Mouse (Mus musculus) liver, embryonic 14.5 days (tissue): Measurements from ENCODE around the gene Coro7. TPM values are rescaled to one million over a fixed set of nuclear protein-coding genes. Genes with fewer than 3 reads are reported as not detected.

Experiments
- ATAC-seq: fragments of 200-750 bp; cut with Nextera tagmentation; 2 replicates; pipeline ENCODE4 v1.8.0; 2017; ENCODE audit warnings: moderate number of reproducible peaks, mild to moderate bottlenecking, moderate library complexity; ENCODE audit not compliant: insufficient read depth
- DNase-seq, 3 experiments: peaks; one replicate each; pipeline ENCODE4 v3.0.0-alpha.2; 2012 to 2013; ENCODE audit warnings: low read depth in 3 of 3, low spot score in 3 of 3
- H3K27ac ChIP-seq: fragments of 300-500 bp; sonication (generic); 2 replicates; pipeline ENCODE4 v1.5.1; 2014; ENCODE audit warnings: moderate library complexity, mild to moderate bottlenecking, control low read depth, inconsistent platforms
- H3K27me3 ChIP-seq: fragments of 300-500 bp; sonication (generic); 2 replicates; pipeline ENCODE4 v1.6.1; 2014; ENCODE audit warnings: mild to moderate bottlenecking, low read length, moderate library complexity; ENCODE audit not compliant: control insufficient read depth, insufficient read depth
- H3K36me3 ChIP-seq: fragments of 300-500 bp; sonication (generic); replicated peaks from 2 replicates; pipeline ENCODE4 v1.6.1; 2014; ENCODE audit warnings: low read depth; ENCODE audit not compliant: control insufficient read depth, insufficient read depth
- H3K4me1 ChIP-seq, 2 experiments: fragments of 200-500 bp in 1 of 2; fragments of 300-500 bp in 1 of 2; sonication (generic) in 1 of 2; replicated peaks; 2 replicates each; pipeline ENCODE4 v1.6.1; 2012 to 2014; ENCODE audit warnings: antibody characterized with exemption in 1 of 2, inconsistent platforms in 1 of 2, low read length in 1 of 2; ENCODE audit not compliant: control insufficient read depth in 2 of 2, insufficient read depth in 2 of 2
- H3K4me2 ChIP-seq: fragments of 300-500 bp; sonication (generic); 2 replicates; pipeline ENCODE4 v1.6.1; 2014; ENCODE audit warnings: low read depth, mild to moderate bottlenecking, control low read depth, moderate library complexity
- H3K4me3 ChIP-seq, 2 experiments: fragments of 200-500 bp in 1 of 2; fragments of 300-500 bp in 1 of 2; sonication (generic) in 1 of 2; 2 replicates each; pipeline ENCODE4 v1.5.1; 2012 to 2014; ENCODE audit warnings: low read depth in 2 of 2, low read length in 2 of 2, mild to moderate bottlenecking in 2 of 2, control low read depth in 1 of 2, inconsistent platforms in 1 of 2, moderate library complexity in 1 of 2; ENCODE audit not compliant: insufficient read depth in 1 of 2
- H3K9ac ChIP-seq: fragments of 300-500 bp; sonication (generic); replicated peaks from 2 replicates; pipeline ENCODE4 v1.6.1; 2014; ENCODE audit warnings: mild to moderate bottlenecking, control low read depth, moderate library complexity
- H3K9me3 ChIP-seq: fragments of 300-500 bp; sonication (generic); 2 replicates; pipeline ENCODE4 v1.6.1; 2016; ENCODE audit warnings: low read length, mixed read lengths; ENCODE audit not compliant: control insufficient read depth
- CTCF ChIP-seq: IDR thresholded peaks from 2 replicates; pipeline ENCODE4 v1.5.1; 2016; ENCODE audit warnings: antibody characterized with exemption, low read depth, control low read depth
- EP300 ChIP-seq: IDR thresholded peaks from 2 replicates; pipeline ENCODE4 v1.6.1; 2016; ENCODE audit warnings: antibody characterized with exemption, low read depth
- WGBS: fragments of 180-500 bp; shearing (Covaris S2); extraction: QIAGEN DNeasy Blood & Tissue Kit; methylation state at CpG from one replicate; pipeline ENCODE4 v1.1.7; 2014; ENCODE audit not compliant: insufficient replicate concordance; 5-methylcytosine and 5-hydroxymethylcytosine counted together
- polyA plus RNA-seq, 2 experiments: library from polyadenylated mRNA; depleted of rRNA in 1 of 2; stranded (reverse) in 1 of 2; unstranded in 1 of 2; fragments of >200 nt; fragmentation: Nextera tagmentation in 1 of 2; extraction: Ambion mirVana in 1 of 2; gene quantifications; 2 replicates each; pipeline versions ENCODE4 v1.2.1 to v1.2.3; 2012 to 2014

Coro7 gene
- polyA plus RNA-seq, 2 experiments, result 5.1 to 10.4 TPM

DNA sequence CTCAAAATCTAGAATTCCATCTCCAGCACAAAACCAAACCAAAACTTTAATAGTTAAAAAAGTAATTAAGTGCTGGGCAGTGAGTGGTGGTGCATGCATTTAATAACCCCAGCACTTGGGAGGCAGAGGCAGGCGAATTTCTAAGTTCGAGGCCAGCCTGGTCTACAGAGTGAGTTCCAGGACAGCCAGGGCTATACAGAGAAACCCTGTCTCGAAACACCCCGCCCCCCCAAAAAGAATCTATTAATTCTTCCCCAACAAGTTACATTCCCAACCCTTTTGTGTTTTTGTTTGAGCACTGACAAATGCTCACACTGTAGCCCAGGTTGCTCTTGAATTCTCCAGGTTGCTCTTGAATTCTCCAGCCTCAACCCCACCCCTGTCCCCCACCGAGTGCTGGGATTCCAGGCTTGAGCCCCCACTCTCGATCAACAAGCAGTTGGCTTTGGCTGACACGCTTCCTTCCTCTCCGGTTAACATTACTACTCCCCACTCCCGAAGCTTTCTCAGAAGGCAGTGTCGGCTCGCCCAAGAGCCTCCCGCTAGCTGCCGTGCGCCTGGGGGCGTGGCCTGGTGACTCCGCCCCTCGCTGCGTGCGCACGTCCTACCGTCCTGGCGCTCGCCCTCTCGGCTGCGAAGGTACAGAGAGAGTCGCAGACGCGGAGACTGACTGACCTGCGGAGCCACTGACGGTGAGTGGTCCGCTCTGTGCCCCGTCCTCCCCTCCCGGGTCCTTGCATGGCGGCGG, 46.4 kb upstream of the Coro7 start, which contains the start of gene Hmox2:
TSS of gene Hmox2 (plus strand) at position 582 of the 748 bp plus-strand sequence.
- WGBS, result 4% methylated on average over 35 of the region's 35 CpGs
- no peak for TF ChIP-seq CTCF
- TF ChIP-seq EP300, result no peak
- Histone ChIP-seq H3K4me3 (peak within 1 kb of the TSS; percentile 82 to 93), H3K9ac (peak within 1 kb of the TSS; percentile 91), H3K4me1 (peaks cover 5 to 27% of the 10 kb centered on the region in 2 experiments), H3K9me3 (no peaks in the 10 kb centered on the region), H3K36me3 (no peaks in the 10 kb centered on the region), H3K27ac (peak within 1 kb of the TSS; percentile 59), H3K27me3 (no peaks in the 10 kb centered on the region), H3K4me2 (peak within 1 kb of the TSS; percentile 97)
- peak; percentile 80 to 83 (median 82) for DNase-seq
- ATAC-seq, result peak; percentile 94

DNA sequence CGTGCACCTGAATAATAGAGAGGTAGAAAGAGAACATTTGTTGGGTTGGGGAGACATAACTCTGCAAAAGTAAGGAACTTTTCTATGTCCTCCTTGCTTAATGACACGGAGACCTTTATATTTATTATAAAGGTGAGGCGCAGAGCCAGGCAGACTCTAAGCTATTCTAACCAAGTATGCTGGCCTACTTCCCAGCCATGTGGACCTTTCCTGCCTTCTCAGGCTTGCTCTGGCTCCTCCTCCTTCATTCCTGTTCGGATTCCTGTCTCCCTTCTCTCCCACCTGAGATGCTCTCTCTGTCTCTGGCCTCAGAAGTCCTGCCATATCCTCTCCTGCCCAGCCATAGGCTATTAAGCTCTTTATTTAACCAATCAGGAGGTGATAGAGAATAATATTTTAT, 45.7 kb upstream of the Coro7 start:
- H3K27me3 ChIP-seq, result no peaks in the 10 kb centered on the region
- H3K9me3 ChIP-seq, result no peaks in the 10 kb centered on the region
- DNase-seq (no peak), ATAC-seq (no peak)
- H3K27ac ChIP-seq, result no peak overlapping the region
- H3K4me3 ChIP-seq, result no peak overlapping the region
- no peak overlapping the region for H3K4me2 ChIP-seq
- TF ChIP-seq EP300, result no peak
- TF ChIP-seq CTCF, result no peak
- WGBS, result 77% methylated on average over 4 of the region's 4 CpGs
- peaks cover 5 to 27% of the 10 kb centered on the region in 2 experiments for H3K4me1 ChIP-seq
- no peaks in the 10 kb centered on the region for H3K36me3 ChIP-seq
- H3K9ac ChIP-seq, result no peak overlapping the region

DNA sequence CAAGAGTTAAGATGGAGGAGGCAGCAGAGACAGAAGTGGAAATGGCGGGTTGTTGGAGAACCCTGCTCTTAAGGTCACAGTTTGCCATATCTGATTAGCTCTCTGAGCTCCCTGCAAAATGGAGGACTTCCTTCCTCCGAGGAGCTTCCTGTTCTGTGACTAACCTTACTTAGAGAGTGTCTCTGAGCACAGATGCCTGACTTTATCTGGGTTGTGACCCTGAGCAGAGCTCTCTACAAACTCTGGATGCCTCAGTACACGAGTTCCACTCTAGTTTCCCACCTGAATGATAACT, 43.3 kb upstream of the Coro7 start:
- H3K36me3 ChIP-seq, result no peaks in the 10 kb centered on the region

DNA sequence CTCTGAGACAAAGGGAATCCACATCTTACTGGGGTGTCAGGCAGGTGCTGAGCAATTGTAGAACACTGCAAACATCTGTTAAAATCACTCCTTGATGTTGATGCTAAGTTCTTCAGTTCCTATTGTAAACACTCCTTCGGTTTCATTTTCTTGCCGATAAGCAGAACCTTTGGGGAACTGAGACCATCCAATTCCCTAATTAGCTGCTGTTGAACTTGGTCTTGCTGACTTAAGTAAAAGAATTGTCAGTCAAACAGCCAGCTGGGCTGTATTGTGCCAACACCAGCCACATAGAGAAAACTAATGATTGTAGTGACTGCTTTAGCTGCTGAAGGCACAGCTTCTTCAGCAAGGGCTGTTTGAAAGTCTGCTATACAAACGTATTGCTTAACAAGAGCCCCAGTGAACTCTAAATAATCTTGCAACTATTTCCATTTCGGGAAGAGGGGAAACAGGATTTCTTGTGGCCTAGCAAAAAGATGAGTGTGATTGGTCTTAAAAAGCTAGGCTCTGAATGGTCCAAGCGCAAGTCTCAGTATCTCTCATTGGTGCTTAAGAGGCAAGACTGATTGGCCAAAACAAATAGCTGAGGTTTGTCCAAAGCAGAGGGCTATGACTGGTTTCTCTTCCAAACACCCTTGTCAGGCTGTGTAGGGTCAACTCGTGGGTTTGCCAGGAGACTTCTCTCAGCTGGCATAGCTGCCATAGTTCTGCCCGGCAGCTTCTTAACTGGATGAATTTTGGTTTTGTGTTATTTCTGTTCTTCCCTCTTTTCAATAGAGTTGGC, 42.7 kb upstream of the Coro7 start:
- peaks cover 7 to 28% of the 10 kb centered on the region in 2 experiments for H3K4me1 ChIP-seq
- H3K4me3 ChIP-seq, result no peak overlapping the region
- TF ChIP-seq CTCF (no peak), EP300 (no peak)
- H3K9ac ChIP-seq, result no peak overlapping the region
- no peak overlapping the region for H3K27ac ChIP-seq
- no peaks in the 10 kb centered on the region for H3K9me3 ChIP-seq
- no peaks in the 10 kb centered on the region for H3K36me3 ChIP-seq
- H3K4me2 ChIP-seq, result no peak overlapping the region; the same call in 1 of the 2 replicates
- ATAC-seq (no peak), DNase-seq (no peak)
- no peaks in the 10 kb centered on the region for H3K27me3 ChIP-seq
- WGBS, result 54% methylated on average over 7 of the region's 7 CpGs

More for the DNA sequence above, 43.3 kb upstream of the Coro7 start:
- Histone ChIP-seq H3K27ac (no peak overlapping the region), H3K9ac (no peak overlapping the region), H3K4me2 (no peak overlapping the region), H3K4me3 (no peak overlapping the region), H3K9me3 (no peaks in the 10 kb centered on the region), H3K4me1 (peaks cover 5 to 27% of the 10 kb centered on the region in 2 experiments), H3K27me3 (no peaks in the 10 kb centered on the region)
- no peak for TF ChIP-seq CTCF
- no peak for TF ChIP-seq EP300
- WGBS, result 24% methylated on average over 3 of the region's 3 CpGs
- DNase-seq (peak in 1 of 3 experiments; percentile 7), ATAC-seq (no peak)
